Mouse (Mus musculus): ENCODE results near the gene Ddx28. TPM values are rescaled to one million over a fixed set of nuclear protein-coding genes. Genes with fewer than 3 reads are reported as not detected.
A peak's percentile ranks its signal among the peaks of the same experiment; 100 is the strongest.
"Not testable (repeated sequence)": the region's sequence is repeated elsewhere in the genome, so short reads cannot be mapped to it uniquely, and the experiment has no call there.

Ddx28 gene
- total RNA-seq, 2 experiments from 2014 or later, result 10.4 to 10.7 TPM

DNA sequence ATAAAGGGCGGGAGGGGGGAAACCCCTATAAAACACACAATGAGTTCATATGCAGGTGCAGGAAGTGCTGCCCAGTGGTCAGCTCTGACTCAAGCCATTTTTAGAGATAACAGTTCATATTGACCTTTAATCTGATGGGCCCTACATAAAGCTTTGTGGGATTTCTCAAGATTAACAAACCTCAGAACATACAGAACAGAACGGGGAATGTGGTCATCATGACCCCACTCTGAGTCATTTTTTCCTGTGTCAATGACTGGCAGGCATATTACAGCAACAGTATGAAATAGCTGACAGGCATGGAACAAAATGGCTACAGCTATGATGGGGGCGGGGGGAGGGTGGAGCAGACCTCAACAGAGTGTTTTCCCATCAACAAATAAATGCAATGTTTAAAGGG, 4.5 kb downstream of the Ddx28 start:
- intact Hi-C loops (cut with DNase I), result no loop called here
- Histone ChIP-seq H3K27ac (no peak overlapping the region), H3K4me3 (no peak overlapping the region)
- no peak for DNase-seq
- no peak for TF ChIP-seq CTCF (IDR thresholded peaks at IDR 0.05)

DNA sequence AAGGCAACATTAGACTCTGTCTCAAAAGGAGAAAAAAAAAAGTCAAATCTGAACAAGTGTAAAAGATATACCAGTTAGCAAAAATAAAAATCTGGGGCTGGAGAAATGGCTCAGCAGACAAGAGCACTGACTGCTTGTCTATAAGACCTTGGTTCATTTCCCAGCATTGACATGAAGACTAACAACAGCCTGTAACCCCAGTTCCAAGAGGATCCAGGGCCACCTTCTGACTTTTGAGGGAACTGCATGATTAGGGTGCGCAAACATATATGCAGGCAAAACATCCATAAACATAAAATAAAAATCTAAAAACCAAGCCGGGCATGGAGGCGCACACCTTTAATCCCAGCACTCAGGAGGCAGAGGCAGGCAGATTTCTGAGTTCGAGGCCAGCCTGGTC, 5.3 kb downstream of the Ddx28 start:
- TF ChIP-seq CTCF (IDR thresholded peaks at IDR 0.05), result peak; percentile 28
- intact Hi-C loops (cut with DNase I), result no loop called here
- no peak overlapping the region for H3K4me3 ChIP-seq
- no peak for DNase-seq
- H3K27ac ChIP-seq, result no peak overlapping the region

- Histone ChIP-seq H3K27ac (no peak within 1 kb of the TSS), H3K4me3 (no peak within 1 kb of the TSS)
- intact Hi-C loops (cut with DNase I), result no loop called here
- no peak for DNase-seq
- TF ChIP-seq CTCF (IDR thresholded peaks at IDR 0.05), result no peak
Measured at GRCm38 (mm10) chr8:106005875-106006274, 5.8 kb downstream of the Ddx28 start, which contains the start of gene Dpep2nb. Dpep2nb (minus strand) TSS chr8:106005975.

DNA sequence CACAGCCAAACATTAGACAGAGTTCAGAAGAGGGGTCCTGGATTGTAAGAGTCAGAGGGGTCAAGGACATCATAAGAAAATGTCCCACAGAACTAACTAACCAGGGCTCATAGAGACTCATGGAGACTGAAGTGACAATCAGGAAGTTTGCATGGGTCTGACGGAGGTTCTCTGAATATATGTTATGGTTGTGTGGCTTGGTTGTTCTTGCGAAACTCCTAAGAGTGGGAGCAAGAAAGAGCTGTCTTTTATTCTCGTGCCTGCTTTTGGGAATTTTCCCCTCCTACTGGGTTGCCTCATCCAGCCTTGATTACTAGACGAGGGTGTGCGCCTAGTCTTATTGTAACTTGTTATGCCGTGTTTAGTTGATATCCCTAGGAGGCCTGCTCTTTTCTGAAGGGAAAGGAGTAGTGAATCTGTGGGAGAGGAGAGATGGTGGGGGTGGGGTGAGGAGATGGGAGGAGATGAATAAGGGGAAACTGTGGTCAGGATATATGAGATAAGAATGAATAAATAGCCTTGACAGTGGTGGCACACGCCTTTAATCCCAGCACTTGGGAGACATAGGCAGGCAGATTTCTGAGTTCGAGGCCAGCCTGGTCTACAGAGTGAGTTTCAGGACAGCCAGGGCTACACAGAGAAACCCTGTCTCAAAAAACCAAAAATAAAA, 7.0 kb downstream of the Ddx28 start:
- Histone ChIP-seq H3K4me3 (no peak overlapping the region), H3K27ac (no peak overlapping the region)
- no peak for DNase-seq
- intact Hi-C loops (cut with DNase I), result no loop called here
- TF ChIP-seq CTCF (IDR thresholded peaks at IDR 0.05), result no peak

DNA sequence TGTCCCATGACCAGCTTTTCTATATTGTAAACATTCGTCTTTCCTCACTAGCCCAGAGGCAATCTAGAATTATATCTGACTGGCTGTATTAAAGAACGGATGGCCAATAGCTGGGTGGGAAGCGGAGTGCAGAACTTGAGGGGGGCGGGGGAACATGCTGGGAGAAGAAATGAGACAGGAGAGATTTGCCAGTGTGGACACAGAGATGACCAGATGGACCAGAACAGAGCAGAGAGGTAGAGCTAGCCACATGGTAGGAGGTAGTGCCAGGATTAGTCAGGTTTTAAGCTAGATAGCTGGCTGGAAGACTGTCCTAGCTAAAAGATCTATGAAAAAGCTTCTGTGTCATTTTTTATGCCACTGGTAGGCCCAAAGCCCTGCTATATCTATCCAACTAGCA, 9.8 kb downstream of the Ddx28 start:
- Histone ChIP-seq H3K4me3 (no peak overlapping the region), H3K27ac (no peak overlapping the region)
- intact Hi-C loops (cut with DNase I), result no loop called here
- no peak for DNase-seq
- no peak for TF ChIP-seq CTCF (IDR thresholded peaks at IDR 0.05)

DNA sequence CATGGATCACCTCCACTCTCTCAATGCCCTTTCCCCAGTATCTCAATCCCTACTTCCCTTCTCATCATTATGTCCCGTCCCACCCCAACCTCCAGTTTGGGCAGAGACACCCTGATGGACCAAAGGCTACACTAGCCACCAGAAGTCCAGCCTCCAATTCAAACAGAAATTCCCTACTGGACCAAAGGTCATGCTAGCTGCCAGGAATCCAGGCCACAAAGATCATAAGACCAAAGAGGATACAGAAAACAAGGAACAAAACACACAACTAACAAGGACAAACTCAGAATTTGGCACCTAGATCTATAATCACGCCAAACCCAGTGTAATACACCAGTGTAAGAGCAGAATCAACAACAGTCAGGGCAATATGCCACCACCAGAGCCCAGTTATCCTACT, 12.7 kb downstream of the Ddx28 start:
- intact Hi-C loops (cut with DNase I), result loop anchor here (10.0 kb wide), 1 partner anchor 116 kb away; no protein-coding TSS in a partner anchor
- no peak for DNase-seq

GRCm38 (mm10) chr8:105996359-105996758, 15.3 kb downstream of the Ddx28 start:
- Histone ChIP-seq H3K4me3 (no peak overlapping the region), H3K27ac (no peak overlapping the region)
- TF ChIP-seq CTCF (IDR thresholded peaks at IDR 0.05), result no peak
- no peak for DNase-seq
- intact Hi-C loops (cut with DNase I), result loop anchor here (10.0 kb wide), 1 partner anchor 118 kb away; no protein-coding TSS in a partner anchor

More for the DNA sequence above, 12.7 kb downstream of the Ddx28 start:
- TF ChIP-seq CTCF (IDR thresholded peaks at IDR 0.05), result no peak
- no peak overlapping the region for H3K4me3 ChIP-seq
- no peak overlapping the region for H3K27ac ChIP-seq

GRCm38 (mm10) chr8:105993226-105993625, 18.5 kb downstream of the Ddx28 start:
- TF ChIP-seq CTCF (IDR thresholded peaks at IDR 0.05), result no peak
- intact Hi-C loops (cut with DNase I), result loop anchor here (10.0 kb wide), 1 partner anchor 122 kb away; no protein-coding TSS in a partner anchor

DNA sequence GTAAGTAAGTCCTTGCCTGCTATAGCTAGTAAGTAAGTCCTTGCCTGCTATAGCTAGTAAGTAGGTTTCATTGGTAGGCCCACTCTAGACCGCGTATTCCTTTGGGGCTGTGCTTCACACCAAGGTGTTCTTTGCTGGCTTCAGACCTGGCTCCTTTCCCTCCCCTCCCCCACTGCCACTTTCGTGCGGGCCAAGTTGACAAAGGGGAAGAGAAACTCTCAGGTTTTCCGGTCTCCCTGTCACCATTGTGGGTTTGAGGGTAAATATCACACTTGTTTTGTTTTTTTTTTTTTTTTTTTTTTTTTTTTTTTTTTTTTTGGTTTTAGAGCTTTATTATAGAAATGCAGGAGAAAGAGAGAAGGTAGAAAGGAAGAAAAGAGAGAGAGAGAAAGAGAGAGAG, 19.2 kb downstream of the Ddx28 start:
- no peak for TF ChIP-seq CTCF (IDR thresholded peaks at IDR 0.05)
- intact Hi-C loops (cut with DNase I), result loop anchor here (10.0 kb wide), 1 partner anchor 122 kb away; no protein-coding TSS in a partner anchor
- Histone ChIP-seq H3K4me3 (no peak overlapping the region), H3K27ac (no peak overlapping the region)
- DNase-seq, result no peak

More at GRCm38 (mm10) chr8:105993226-105993625, 18.5 kb downstream of the Ddx28 start:
- Histone ChIP-seq H3K4me3 (no peak overlapping the region), H3K27ac (no peak overlapping the region)
- DNase-seq, result no peak

DNA sequence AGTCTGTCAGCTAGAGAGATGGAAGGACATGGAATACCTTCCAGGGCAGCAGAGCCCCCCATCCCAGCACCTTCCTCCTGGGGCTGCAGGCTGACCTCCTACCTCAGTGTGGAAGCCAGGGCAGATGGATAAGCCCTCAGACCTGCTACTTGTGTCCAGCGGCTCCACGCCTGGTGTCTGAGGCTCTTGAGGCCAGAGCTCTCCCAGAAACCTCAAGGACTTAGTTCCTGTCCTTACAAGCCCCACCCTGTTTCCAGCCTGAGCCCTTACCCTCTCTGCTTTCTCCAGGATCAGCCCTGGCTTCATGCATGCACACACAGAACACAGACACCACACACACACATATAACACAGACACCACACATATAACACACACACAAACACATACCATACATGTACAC, 20.1 kb downstream of the Ddx28 start:
- no peak overlapping the region for H3K4me3 ChIP-seq
- intact Hi-C loops (cut with DNase I), result loop anchor here (1.0 to 10.0 kb wide), 2 partner anchors 31 to 123 kb away; no protein-coding TSS in a partner anchor
- DNase-seq, result no peak
- TF ChIP-seq CTCF (IDR thresholded peaks at IDR 0.05), result no peak
- H3K27ac ChIP-seq, result no peak overlapping the region

DNA sequence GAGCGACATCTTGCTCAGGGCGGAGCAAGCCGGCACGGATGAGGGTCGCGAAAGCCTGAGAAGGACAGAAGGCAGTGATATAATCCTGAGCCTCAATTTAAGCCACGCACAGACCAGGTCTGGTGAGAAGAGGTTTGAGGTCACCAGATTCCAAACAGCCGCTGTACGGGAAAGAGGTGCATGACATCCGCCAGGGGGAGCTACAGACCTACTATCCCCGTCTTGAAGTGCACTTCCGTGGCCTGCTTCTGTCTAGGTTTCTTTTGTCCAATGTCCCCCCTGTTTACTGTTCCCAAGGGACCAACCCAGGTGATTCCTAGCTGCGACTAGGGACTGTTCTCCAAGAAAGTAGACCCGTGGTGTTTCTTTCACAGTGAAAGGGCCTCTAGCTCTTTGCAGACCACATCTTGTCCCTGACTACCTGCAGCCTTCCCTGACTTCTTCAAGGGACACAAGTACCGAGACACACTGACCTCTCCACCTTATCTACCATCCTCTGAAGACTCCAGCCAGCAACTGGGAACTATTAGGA, 20.8 kb downstream of the Ddx28 start, which contains the start of gene Dus2:
Dus2 (plus strand) TSS at position 482 of the 532 bp plus-strand sequence.
- peak; percentile 94 for TF ChIP-seq CTCF (IDR thresholded peaks at IDR 0.05)
- Histone ChIP-seq H3K27ac (peak within 1 kb of the TSS; percentile 62; the same call in 1 of the 2 replicates), H3K4me3 (peak within 1 kb of the TSS; percentile 38; the same call in 1 of the 2 replicates)
- intact Hi-C loops (cut with DNase I), result loop anchor here (1.0 to 10.0 kb wide), 2 partner anchors 31 to 124 kb away; no protein-coding TSS in a partner anchor
- peak; percentile 86 for DNase-seq

DNA sequence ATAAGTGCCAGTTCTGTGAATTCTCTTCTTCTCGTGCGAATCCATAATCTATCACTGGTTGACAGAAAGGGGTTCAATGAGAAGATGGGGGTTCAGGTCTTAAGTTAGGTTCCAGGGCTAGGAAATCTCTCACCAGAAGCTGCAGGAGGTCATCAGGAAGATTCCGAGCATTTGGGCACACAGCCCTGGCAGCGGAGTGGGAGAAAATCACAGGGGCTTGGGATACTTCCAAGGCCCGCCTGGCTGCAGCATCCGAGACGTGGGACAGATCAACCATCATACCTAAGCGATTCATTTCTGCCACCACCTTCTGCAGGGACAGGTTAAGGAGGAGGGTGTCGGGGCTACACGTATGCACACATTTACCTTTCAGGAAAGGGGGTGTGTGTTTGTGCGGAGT, 23.1 kb downstream of the Ddx28 start:
- Histone ChIP-seq H3K4me3 (no peak overlapping the region), H3K27ac (no peak overlapping the region)
- intact Hi-C loops (cut with DNase I), result no loop called here
- TF ChIP-seq CTCF (IDR thresholded peaks at IDR 0.05), result no peak
- DNase-seq, result no peak

- intact Hi-C loops (cut with DNase I); H3K27ac ChIP-seq; DNase-seq; H3K4me3 ChIP-seq: not testable (repeated sequence)
Measured at GRCm38 (mm10) chr8:105983406-105983805, 28.3 kb downstream of the Ddx28 start.

Measured in gastrocnemius, adult 2 months (tissue).